Mouse (Mus musculus): ENCODE measurements around the gene Cacna1c.
"Not testable (repeated sequence)": the region's sequence is repeated elsewhere in the genome, so short reads cannot be mapped to it uniquely, and the experiment has no call there.

The Cacna1c gene

DNA sequence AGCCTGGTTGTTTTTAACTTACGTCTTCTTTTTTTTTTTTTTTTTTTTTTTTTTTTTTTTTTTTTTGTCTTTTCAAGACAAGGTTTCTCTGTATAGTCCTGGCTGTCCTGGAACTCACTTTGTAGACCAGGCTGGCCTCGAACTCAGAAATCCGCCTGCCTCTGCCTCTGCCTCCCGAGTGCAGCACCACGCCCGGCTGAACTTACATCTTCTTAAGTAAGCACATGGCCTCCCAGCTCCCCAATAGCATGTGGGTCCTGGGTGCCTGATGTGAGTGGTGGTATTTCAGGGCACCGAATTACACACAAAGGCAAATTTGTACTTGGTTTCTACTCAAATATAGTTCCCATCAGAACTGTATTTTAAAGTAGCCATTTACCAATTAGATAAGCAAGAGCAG is 9.8 kb upstream of the Cacna1c start:
- not testable (repeated sequence) for DNase-seq (ENCODE audit: low spot score)

DNA sequence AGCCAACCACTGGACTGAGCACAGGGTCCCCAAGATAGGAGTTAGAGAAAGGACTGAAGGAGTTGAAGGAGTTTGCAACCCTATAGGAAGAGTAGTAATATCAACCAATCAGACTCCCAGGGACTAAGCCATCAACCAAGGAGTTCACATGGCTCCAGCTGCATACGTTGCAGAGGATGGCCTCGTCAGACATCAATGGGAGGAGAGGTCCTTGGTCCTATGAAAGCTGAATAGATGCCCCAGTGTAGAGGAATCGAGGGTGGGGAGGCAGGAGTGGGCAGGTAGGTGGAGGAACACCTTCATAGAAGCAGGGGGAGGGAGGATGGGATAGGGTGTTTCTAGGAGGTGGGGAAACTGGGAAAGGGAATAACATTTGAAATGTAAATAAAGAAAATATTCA is 8.7 kb upstream of the Cacna1c start:
- no peak for DNase-seq (ENCODE audit: low spot score)

DNA sequence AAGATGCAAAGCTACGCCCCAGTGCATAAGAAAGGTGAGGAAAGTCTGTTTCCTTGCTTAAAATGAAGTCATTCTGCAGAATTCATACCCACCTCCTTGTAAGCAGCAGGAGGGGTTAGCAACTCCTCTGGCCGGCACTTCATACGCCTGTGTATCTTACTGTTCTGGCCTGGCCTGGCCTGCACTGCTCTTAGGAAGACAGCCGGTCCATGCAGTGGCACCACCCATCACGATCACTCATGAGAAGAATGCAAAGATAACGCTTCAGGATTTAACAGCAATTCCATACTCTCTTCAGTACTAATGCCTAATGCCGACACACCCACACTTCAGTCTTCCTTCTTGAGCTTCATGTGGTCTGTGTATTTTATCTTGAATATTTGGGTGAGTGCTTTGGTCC is 8.1 kb upstream of the Cacna1c start:
- no peak for DNase-seq (ENCODE audit: low spot score)

DNA sequence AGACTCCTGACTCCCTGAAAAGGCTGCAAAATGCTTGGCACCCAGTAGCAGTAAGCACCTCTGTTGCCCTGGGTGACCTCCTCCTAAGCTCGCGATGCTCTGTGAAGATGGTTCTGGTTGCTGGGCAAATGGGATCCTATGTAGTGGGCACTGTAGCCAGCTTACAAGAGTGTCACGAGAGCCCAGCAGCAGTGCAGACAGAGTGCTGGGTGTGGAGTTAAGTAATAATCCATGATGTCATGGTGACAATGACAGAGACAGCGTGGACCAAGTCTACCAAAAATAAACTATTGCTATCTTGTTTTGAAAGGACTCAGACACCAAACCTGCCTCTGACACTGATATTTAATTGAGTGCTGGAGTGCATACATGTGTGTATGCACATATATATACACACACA is 5.4 kb upstream of the Cacna1c start:
- no peak for DNase-seq (ENCODE audit: low spot score)

DNA sequence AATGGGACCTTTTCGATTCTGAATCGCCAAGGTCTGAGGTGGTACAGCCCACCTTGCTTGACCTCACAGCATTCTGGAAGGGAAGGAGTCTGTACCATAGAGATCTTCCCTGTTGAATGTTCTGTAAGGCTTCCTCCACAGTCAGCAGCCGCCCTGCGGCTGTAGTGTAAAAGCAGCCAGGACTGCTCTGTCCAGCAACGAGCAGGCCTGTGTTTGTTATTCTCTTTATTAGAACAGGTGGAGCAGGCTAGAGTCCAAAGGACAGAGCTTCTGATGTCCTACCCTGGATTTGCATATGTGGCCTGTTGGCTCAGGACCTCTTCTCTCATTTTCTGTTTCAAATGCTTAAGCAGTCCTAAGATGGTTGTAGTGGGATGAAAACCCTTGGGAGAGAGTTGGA is 4.1 kb upstream of the Cacna1c start:
- no peak for DNase-seq (ENCODE audit: low spot score)

DNA sequence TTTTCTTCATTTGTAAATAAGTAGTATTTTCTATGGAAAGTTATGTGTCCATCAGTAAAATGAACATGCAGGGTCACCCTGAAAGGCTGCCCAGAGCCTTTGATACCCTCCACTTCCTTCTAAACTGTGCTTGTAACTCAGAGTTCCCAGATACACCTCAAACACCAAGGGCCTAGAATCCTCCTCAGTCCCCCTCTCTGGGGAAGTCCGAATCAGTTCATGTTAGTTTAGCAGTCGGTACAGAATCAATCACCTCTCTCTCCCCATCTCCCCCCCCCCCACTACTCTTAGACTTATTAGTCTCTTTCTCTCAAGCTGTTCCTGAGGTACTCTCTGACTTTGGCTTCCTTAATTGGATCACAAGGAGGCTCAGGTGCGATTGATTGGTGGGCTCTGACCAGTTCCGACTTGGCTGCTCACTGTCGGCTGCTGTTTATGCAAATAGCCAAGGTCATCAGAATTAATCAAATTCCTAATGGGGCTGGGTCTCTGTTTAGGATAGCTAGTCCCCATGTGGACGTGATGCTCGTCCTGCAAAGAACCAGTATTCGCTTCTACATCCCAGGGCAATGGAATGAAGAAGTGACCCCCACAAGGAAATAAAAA is 3.2 kb upstream of the Cacna1c start:
- DNase-seq (ENCODE audit: low spot score): no peak

DNA sequence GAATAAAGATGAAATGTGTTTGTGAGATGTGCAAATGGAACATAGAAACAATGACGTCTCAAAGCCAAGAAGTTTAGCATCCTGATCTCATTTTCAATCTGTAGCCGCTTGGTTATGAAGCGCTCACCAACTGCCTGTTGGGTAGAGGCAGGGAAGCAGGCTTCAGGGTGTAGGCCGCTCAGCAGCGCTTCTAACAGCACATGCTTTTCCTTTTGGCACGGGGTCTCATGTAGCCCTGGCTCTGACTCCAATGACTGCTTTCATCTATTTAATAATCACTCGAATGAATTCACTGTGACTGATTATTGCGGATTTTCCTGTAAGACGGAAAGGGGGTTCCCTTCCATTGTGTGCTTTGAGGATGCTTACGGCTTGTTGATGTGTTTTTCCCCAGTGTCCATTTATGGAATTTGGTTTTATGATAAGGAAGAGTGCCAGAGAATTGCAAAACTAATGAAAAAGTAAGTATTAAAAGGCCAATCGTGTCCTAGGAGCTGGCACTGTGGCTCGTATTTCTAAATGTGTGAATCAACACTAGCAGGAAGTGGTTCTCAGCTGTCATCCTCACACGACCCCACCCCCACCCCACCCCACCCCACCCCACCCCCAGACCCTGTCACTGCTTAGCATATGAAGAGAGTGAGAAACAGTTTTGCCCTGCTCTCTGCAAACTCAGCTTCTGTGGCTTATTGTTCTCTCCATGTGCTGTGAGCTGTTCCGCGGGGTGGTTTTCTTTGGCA is 2.5 kb upstream of the Cacna1c start:
- DNase-seq (ENCODE audit: low spot score): no peak

DNA sequence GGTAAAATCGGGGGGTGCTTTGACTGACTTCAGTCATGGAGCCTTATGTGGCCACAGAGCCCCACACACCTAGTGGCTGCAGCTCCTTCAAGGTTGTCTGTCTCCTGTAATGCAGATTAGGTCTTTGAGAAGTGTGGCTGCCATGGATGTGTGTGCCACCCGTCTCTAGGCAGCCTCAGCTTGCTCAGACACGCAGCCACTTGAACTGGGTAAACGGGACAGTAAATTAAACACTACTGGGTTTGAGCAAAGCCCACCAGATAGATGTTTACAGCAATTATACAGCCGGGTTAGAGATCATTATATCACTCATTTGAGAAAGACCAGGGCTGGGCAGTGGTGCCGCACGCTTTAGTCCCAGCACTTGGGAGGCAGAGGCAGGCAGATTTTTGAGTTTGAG is 1.6 kb downstream of the Cacna1c start:
- no peak for DNase-seq (ENCODE audit: low spot score)

DNA sequence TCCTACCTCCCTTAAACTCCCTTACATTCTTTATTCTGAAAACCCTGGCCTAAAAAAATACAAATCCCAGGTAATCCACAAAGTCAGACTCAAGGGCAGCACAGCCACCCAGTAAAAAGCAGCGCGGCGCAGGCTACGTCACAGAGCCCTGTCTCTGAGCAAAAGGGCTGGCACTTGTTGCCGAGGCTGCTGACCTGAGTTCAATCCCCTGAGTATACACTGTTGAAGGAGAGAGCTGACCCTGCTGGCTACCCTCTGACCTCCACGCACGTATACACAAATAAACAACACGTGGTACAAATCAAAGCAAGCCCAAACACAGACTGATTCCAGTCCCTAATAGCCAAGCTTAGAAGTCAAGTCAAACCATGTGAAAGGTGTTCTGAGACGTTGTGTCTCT is 2.1 kb downstream of the Cacna1c start:
- DNase-seq (ENCODE audit: low spot score): no peak

DNA sequence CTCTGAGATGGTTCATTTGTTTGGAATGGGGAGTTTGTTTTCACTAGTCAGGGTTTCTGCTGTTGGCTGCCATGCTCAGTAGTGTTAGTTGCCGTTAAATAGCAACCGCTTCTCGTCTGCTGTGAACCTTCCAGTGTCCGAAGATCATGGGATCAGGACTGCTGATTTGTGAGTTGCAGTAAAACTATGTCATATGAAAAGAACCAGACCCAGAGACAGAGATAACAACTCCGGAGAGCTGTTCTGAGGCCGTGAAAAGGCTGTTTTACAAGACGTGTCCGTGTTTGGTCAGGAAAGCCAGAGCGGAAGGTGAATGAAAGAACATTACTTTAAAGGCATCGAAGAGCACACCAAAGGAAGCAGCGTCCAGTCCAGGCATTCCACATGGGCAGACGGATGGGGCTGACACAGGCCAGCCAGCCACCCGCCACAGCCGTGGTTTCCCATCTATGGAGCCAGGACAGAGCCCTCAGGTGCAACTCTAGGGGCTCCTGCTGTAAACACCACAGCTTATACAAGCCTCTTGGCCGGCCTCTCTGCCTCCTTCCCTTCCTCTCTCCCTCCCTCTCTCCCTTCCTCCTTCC is 2.6 kb downstream of the Cacna1c start:
- no peak for DNase-seq (ENCODE audit: low spot score)

DNA sequence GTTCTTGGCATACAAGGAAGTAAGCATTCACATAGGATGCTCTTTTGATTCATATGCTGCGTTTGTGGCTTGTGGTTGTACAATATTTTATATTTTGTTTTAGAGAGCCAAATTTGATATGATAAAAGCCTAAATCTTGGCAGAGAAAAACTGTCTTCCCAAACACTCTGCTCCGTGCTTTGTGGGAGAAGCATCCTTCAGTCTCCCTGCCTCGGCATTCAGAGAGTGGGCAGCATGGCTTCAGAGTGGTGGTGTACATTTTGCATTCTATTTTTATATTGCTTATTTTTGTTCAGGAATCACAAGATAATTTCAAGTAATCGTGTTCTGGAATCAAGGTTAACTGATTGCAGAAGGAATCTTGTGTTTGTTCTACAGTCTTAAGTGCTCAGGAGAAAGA is 4.7 kb downstream of the Cacna1c start:
- DNase-seq (ENCODE audit: low spot score): no peak

DNA sequence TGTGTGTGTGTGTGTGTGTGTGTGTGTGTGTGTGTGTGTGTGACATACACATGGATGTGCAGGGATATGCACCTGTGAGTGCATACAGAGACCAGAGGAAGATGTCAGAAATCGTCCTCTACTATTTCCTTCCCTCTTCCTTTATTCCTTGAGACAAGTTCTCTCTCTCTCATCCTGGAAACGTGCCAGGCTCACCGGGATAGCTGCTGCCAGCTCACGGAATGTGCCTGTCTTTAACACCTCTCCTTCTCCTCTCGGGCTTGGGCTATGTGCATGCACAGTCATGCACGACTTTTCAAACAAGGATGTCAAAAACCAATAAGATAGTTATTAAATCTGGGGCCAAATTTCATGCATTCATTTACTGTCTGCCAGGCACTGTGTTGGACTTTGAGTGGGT is 8.6 kb downstream of the Cacna1c start:
- DNase-seq (ENCODE audit: low spot score): no peak

DNA sequence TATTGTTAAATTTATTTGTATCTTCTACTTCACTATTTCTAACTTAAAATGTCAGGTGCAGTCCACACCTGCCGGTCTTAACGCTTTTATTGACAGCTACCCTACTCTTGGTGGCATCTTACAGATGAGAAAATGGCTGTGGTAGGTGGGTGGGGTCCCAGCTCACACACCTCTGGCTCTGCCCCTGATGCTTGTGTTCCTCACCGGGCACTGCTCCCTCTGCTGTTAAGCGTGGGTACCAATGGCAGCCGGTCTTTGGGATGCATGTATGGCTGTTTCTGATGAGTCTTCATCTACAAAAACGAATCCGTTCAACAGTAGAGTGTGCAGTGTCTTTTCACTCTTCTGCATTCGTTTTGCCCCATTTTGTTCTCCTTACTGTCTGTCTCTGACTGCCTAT is 9.6 kb downstream of the Cacna1c start:
- no peak for DNase-seq (ENCODE audit: low spot score)

DNA sequence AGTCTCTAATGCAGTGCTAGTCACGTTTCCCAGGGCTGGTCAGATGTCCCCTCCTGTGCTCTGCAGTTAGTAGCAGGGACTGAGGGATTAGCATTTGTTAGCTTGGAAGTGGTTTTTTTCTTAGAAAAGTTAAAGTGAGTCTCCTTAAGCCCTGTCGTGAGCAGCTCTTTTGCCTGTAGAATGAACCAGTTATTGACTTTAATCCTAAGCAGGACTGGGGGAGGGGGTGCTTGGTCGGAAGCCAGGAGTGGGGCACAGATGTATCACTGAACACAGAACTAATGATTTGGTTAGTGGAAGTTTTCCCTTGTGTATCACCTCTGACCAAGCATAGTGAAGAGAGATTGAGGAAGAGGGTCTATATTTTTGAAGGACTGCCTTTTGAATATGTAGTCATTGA is 12.4 kb downstream of the Cacna1c start:
- no peak for DNase-seq (ENCODE audit: low spot score)

DNA sequence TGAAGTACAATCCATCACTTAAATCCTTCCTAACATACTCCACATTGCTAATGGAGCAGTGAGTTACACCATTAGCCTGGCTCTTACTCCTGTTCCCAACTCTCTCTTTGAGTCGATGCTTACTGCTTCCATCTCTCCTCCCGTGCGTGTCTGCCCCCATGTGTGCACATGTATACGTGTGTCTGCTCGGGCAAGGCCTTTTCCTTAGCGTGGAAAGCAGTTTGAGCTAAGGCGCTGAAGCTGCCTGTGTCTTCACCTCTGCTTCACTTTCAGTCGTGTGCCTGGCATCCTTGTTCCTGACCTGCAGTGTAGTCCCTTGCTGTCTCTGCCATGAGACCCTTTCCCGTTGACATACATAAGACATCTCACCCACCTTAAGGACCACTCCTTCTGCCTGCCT is 14.0 kb downstream of the Cacna1c start:
- DNase-seq (ENCODE audit: low spot score): no peak

DNA sequence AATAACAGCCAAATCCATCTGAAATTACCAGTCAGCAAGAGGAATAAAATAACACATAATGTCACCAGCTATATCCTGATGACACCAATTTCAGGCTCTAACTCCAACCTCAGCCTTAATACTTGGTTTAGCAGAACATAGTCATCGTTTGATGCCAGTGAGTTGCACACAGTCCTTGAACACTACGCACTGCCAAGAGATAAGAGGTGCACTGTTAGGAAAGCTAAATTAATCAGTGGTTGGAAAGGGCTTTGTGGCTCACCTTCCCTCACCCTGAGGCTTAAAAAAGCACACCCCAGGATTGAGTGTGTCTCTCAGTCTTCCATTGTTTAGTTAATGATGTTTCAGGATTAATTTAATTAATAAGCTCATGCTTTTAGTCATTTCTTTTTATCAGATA is 16.0 kb downstream of the Cacna1c start:
- DNase-seq (ENCODE audit: low spot score): no peak

DNA sequence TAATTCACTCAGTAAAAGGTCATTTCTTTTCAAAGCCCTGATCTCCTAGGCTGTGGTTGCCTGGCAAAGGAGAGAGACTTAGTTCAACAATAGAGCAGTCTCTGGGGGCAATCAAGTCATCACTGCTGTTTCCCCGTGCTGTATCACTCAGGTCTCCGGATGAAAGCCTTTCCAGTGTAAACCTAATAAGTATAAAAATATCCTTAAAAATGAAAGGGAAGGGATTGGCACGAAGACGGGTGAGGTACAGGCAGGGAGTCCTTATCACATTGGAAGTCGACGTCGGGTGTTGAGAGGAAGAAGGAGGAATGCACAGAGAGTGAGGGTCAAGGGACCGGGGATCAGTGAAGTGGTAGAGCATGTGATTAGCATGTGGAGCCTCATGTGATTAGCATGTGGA is 19.1 kb downstream of the Cacna1c start:
- no peak for DNase-seq (ENCODE audit: low spot score)

DNA sequence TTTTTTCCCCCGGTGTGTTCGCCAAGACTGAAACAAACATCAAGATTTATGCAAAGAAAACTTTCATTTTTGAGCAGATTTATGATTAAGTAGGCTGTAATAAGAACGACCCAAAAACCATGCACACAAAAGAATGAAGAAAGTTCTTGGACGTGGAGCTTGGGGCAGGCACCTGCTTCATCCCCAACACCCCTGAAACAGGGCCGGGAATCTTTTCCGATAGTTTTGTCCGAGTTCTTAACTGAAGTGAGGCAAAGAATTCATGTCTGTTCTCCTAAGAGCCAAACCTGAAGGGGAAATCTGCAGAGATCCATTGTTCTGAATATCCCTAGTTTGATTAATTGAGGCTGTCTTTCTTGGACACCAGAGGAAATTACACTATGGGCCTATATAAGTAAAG is 20.1 kb downstream of the Cacna1c start:
- DNase-seq (ENCODE audit: low spot score): no peak

DNA sequence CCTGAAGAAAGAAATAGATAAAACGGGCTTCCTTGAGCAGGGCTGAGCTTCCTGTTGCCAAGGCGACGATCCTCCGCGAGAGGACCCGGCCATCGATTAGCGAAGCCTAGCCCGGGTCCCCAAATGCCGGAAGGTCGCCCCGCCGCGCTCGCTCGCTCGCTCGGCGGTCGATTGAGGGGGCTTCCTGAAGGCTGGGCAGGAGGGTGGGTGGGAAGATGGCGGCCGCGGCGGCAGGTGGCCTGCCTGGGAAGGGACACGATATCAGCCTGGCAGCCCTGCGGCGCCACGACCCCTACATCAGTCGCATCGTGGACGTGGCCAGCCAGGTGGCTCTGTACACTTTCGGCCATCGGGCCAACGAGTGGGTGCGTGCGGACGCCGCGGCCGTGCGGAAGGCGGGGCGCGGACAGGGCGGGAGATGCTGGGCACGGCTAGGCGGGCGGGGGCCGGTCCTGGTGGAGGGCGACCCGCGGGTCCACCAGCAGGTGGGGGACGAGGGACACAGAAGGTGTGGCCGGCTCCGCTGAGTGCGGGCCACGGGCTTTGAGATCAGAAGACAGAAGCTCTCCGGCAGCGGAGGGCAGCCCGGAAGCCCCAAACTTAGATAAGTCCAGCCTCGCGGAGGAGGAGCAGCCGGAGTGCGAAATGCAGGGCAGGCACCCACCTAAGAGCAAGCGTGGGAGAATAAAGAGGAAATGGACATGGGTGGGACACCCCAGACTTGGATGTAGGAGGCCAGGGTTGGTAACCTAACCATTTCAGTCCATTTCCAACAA is 21.0 kb downstream of the Cacna1c start, which contains the start of gene Dcp1b:
Gene Dcp1b (plus strand): TSS at position 176 of the 776 bp plus-strand sequence.
- DNase-seq (ENCODE audit: low spot score): peak; percentile 71

DNA sequence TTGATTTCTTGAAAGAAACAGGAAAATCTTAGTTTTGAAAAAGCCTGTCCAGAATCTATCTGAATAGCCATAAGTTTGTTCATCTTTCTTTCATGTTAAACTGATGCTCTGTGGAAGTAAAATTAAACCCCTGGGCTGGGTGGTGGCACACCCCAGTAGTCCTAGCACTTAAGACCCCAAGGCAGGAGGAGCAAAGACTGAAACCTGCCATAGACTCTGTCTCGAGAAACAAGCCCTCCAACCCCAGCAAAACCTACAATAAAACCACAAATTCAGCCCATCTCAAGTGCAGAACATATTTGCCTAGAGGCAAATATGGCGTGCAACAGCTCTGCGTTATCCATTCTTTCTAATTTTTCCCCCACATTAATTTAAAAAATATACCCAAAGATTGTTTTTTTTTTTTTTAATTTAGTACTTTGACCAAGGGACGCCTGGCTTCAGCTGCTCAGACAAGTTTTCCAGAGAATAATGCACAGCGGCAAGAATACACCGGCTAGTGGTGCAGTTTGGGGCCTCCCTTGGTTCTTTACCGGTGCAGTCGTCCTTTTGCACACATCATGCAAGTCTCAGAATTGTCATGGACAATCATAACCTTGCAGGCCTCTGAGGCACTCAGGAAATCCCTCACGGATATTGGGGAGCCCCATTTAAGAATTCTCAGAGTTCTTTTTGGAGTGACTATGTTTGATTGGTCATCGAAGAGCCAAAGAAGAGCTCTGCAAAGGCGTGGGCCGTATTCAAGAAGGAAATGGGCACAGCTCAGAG is 21.7 kb downstream of the Cacna1c start:
- DNase-seq (ENCODE audit: low spot score): no peak

DNA sequence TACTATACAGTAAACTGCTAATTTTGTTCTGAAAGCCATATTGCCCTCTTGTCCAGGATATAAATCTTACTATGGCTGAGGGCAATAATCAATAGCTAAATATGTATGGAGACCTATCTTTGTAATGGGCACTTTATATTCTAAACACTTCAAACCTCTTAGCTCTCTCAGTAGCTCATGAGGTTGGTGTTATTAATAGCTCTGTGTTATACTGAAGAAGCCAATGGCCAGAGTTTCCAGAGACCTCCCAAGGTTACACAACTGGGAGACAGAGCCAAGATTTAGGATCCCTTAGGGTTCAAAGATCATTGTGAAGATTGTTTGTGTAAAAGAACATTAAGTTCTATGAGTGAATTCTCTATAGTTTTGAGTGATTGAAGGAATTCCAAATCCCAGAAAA is 30.5 kb downstream of the Cacna1c start:
- no peak for DNase-seq (ENCODE audit: low spot score)

DNA sequence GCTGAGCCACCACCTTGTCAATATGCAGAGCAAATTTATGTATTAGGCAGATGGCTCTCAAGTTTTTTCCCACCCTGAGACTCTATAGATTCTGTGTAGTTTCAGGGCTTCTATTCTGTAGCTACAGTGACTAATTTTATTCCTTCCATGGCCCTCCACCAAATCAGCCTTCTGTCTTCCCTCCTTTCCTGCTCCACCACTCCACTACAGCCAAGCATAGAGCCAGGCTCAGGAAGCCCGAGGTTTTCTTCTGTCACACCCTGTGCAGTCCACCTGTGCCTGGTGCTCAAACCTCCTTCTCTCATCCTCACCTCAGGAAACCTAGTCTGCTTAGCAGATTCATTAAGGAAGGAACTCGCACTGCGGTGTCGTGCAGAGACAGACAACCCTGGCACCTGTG is 51.1 kb downstream of the Cacna1c start:
- no peak for DNase-seq (ENCODE audit: low spot score)

All from left cerebral cortex, adult 11 months (tissue).